Mouse (Mus musculus): ENCODE data around the gene Pym1. TPM values are rescaled to one million over a fixed set of nuclear protein-coding genes. Genes with fewer than 3 reads are reported as not detected.

The Pym1 gene
- polyA plus RNA-seq, 1 experiment from 2014 or later, result 46.3 TPM

- no peak for ATAC-seq
- Histone ChIP-seq H3K4me3 (ENCODE audit: low read length) (no peak overlapping the region), H3K36me3 (ENCODE audit: control insufficient read depth, insufficient read depth, low read length) (no peaks in the 10 kb centered on the region), H3K27ac (ENCODE audit: low read depth, low read length) (no peak overlapping the region), H3K4me1 (ENCODE audit: control insufficient read depth, insufficient read depth, low read depth, low read length) (no peaks in the 10 kb centered on the region), H3K9ac (ENCODE audit: low read depth, low read length) (no peak overlapping the region), H3K27me3 (replicated peaks; ENCODE audit: control insufficient read depth, insufficient read depth, low read length) (no peaks in the 10 kb centered on the region), H3K4me2 (ENCODE audit: low read length) (no peak overlapping the region), H3K9me3 (ENCODE audit: control insufficient read depth, low read length) (no peaks in the 10 kb centered on the region)
- 34% methylated on average over 5 of the region's 5 CpGs for WGBS
These were observed 26.0 kb downstream of the Pym1 start for GRCm38 (mm10) chr10:128773685-128774084.

GRCm38 (mm10) chr10:128778441-128778840 lies 30.8 kb downstream of the Pym1 start:
- Histone ChIP-seq H3K4me1 (ENCODE audit: control insufficient read depth, insufficient read depth, low read depth, low read length) (no peaks in the 10 kb centered on the region), H3K4me3 (ENCODE audit: low read length) (no peak overlapping the region), H3K27me3 (replicated peaks; ENCODE audit: control insufficient read depth, insufficient read depth, low read length) (no peaks in the 10 kb centered on the region), H3K9ac (ENCODE audit: low read depth, low read length) (no peak overlapping the region), H3K27ac (ENCODE audit: low read depth, low read length) (peak overlapping the region; percentile 16), H3K9me3 (ENCODE audit: control insufficient read depth, low read length) (peaks cover 2% of the 10 kb centered on the region; the same call in 1 of the 2 replicates), H3K36me3 (ENCODE audit: control insufficient read depth, insufficient read depth, low read length) (no peaks in the 10 kb centered on the region), H3K4me2 (ENCODE audit: low read length) (no peak overlapping the region)
- no peak for ATAC-seq
- 100% methylated on average over 2 of the region's 2 CpGs for WGBS

DNA sequence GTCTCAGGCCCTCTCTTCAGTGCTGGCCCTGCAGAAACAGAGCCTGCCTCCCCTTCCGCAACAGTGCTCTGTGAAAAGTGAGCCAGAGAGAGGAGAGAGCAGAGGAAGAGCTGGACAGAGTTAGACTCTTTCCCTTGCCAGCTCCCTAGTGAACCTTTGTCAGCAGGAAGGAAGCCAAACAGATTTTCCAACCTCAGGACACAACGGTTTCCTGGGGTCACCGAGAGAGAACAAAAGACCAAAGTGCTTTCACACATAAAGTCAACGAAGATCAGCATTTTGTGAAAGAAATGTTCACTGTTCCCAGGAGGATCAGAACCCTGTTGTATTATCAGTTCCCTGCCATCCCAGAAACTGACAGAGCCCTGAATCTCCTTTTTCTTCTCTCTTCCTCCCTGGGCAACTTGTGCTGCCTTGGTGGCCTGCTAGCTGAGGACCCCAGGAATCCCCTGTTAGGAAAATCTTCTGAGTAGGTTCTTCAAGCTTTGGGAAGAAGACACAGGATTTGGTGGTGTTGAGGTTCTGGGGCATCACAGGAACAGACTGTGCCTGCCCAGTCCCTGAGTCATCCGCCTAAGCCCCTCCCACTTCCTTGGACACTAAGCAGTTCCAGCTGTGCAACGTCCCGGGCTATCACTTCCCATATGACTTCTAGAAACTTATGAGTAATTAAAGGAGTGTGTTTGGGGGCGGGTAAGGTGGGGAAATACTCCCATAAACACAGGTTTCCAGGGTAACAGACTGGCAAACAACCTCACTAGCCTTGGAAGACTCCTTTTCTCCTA lies 31.5 kb downstream of the Pym1 start:
- Histone ChIP-seq H3K27me3 (replicated peaks; ENCODE audit: control insufficient read depth, insufficient read depth, low read length) (no peaks in the 10 kb centered on the region), H3K9ac (ENCODE audit: low read depth, low read length) (no peak overlapping the region), H3K36me3 (ENCODE audit: control insufficient read depth, insufficient read depth, low read length) (no peaks in the 10 kb centered on the region), H3K4me3 (ENCODE audit: low read length) (no peak overlapping the region), H3K27ac (ENCODE audit: low read depth, low read length) (peak overlapping the region; percentile 16), H3K4me2 (ENCODE audit: low read length) (no peak overlapping the region), H3K9me3 (ENCODE audit: control insufficient read depth, low read length) (peaks cover 7% of the 10 kb centered on the region; the same call in 1 of the 2 replicates), H3K4me1 (ENCODE audit: control insufficient read depth, insufficient read depth, low read depth, low read length) (no peaks in the 10 kb centered on the region)
- ATAC-seq, result no peak
- WGBS, result 37% methylated on average over 8 of the region's 8 CpGs

GRCm38 (mm10) chr10:128780200-128780599 lies 32.5 kb downstream of the Pym1 start:
- H3K36me3 ChIP-seq (ENCODE audit: control insufficient read depth, insufficient read depth, low read length), result no peaks in the 10 kb centered on the region
- H3K9me3 ChIP-seq (ENCODE audit: control insufficient read depth, low read length), result peaks cover 7% of the 10 kb centered on the region; the same call in 1 of the 2 replicates
- no peak overlapping the region for H3K9ac ChIP-seq (ENCODE audit: low read depth, low read length)
- no peak for ATAC-seq
- no peaks in the 10 kb centered on the region for H3K27me3 ChIP-seq (replicated peaks; ENCODE audit: control insufficient read depth, insufficient read depth, low read length)
- no peak overlapping the region for H3K4me2 ChIP-seq (ENCODE audit: low read length)
- no peaks in the 10 kb centered on the region for H3K4me1 ChIP-seq (ENCODE audit: control insufficient read depth, insufficient read depth, low read depth, low read length)
- 100% methylated on average over 1 of the region's 1 CpGs for WGBS
- H3K4me3 ChIP-seq (ENCODE audit: low read length), result no peak overlapping the region
- H3K27ac ChIP-seq (ENCODE audit: low read depth, low read length), result no peak overlapping the region

- Histone ChIP-seq H3K27ac (ENCODE audit: low read depth, low read length) (no peak within 1 kb of the TSS), H3K4me3 (ENCODE audit: low read length) (no peak within 1 kb of the TSS), H3K36me3 (ENCODE audit: control insufficient read depth, insufficient read depth, low read length) (no peaks in the 10 kb centered on the region), H3K9me3 (ENCODE audit: control insufficient read depth, low read length) (no peaks in the 10 kb centered on the region), H3K9ac (ENCODE audit: low read depth, low read length) (no peak within 1 kb of the TSS), H3K4me2 (ENCODE audit: low read length) (no peak within 1 kb of the TSS), H3K4me1 (ENCODE audit: control insufficient read depth, insufficient read depth, low read depth, low read length) (no peaks in the 10 kb centered on the region), H3K27me3 (replicated peaks; ENCODE audit: control insufficient read depth, insufficient read depth, low read length) (no peaks in the 10 kb centered on the region)
- no peak for ATAC-seq
- 64% methylated on average over 7 of the region's 7 CpGs for WGBS
These were observed 42.9 kb downstream of the Pym1 start, which contains the start of gene Mmp19 for GRCm38 (mm10) chr10:128790398-128791124. TSS of gene Mmp19 (plus strand) at chr10:128790910.

DNA sequence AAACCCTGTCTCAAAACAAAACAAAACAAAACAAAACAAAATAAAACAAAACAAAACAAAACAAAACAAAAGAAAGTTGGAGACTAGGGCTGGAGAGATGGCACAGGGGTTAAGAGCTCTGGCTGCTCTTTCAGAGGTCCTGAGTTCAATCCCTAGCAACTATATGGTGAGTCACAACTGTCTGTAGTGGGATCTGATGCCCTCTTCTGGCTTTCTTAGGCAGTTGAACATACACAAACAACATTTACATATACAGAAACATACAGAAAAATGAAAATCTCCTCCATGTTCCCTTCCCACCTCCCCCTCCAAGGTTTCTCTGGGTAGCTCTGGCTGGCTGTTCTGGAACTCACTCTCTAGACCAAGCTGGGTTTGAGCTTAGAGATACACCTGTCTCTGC lies 44.4 kb downstream of the Pym1 start:
- Histone ChIP-seq H3K27me3 (replicated peaks; ENCODE audit: control insufficient read depth, insufficient read depth, low read length) (no peaks in the 10 kb centered on the region), H3K9me3 (ENCODE audit: control insufficient read depth, low read length) (no peaks in the 10 kb centered on the region), H3K4me3 (ENCODE audit: low read length) (no peak overlapping the region), H3K4me2 (ENCODE audit: low read length) (no peak overlapping the region), H3K4me1 (ENCODE audit: control insufficient read depth, insufficient read depth, low read depth, low read length) (no peaks in the 10 kb centered on the region), H3K27ac (ENCODE audit: low read depth, low read length) (no peak overlapping the region), H3K36me3 (ENCODE audit: control insufficient read depth, insufficient read depth, low read length) (no peaks in the 10 kb centered on the region), H3K9ac (ENCODE audit: low read depth, low read length) (no peak overlapping the region)
- no peak for ATAC-seq

DNA sequence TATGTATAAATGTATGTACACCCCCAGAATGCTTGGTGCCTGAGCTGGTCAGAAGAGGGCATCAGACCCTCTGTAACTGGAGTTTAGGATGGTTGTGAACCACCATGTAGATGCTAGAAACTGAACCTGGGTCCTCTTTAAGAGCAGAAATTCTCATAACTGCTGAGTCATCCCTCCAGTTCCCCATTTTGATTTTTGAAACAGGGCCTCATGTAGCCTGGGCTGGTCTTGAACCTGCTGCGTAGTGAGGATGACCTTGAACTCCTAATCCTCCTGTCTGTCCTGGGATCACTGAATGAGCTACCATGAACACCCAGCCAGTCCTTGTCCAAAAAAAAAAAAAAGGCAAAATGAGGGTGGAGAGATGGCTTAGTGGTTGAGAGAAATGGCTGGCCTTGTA lies 45.6 kb downstream of the Pym1 start:
- Histone ChIP-seq H3K4me3 (ENCODE audit: low read length) (no peak overlapping the region), H3K27me3 (replicated peaks; ENCODE audit: control insufficient read depth, insufficient read depth, low read length) (no peaks in the 10 kb centered on the region), H3K27ac (ENCODE audit: low read depth, low read length) (no peak overlapping the region), H3K4me2 (ENCODE audit: low read length) (no peak overlapping the region), H3K4me1 (ENCODE audit: control insufficient read depth, insufficient read depth, low read depth, low read length) (no peaks in the 10 kb centered on the region), H3K9ac (ENCODE audit: low read depth, low read length) (no peak overlapping the region), H3K36me3 (ENCODE audit: control insufficient read depth, insufficient read depth, low read length) (no peaks in the 10 kb centered on the region), H3K9me3 (ENCODE audit: control insufficient read depth, low read length) (no peaks in the 10 kb centered on the region)
- no peak for ATAC-seq
- WGBS, result 100% methylated on average over 1 of the region's 1 CpGs

- Histone ChIP-seq H3K27me3 (replicated peaks; ENCODE audit: control insufficient read depth, insufficient read depth, low read length) (no peaks in the 10 kb centered on the region), H3K9me3 (ENCODE audit: control insufficient read depth, low read length) (no peaks in the 10 kb centered on the region), H3K4me2 (ENCODE audit: low read length) (no peak overlapping the region), H3K9ac (ENCODE audit: low read depth, low read length) (no peak overlapping the region), H3K27ac (ENCODE audit: low read depth, low read length) (no peak overlapping the region), H3K4me3 (ENCODE audit: low read length) (no peak overlapping the region), H3K36me3 (ENCODE audit: control insufficient read depth, insufficient read depth, low read length) (no peaks in the 10 kb centered on the region), H3K4me1 (ENCODE audit: control insufficient read depth, insufficient read depth, low read depth, low read length) (no peaks in the 10 kb centered on the region)
- ATAC-seq, result no peak
- WGBS, result 94% methylated on average over 5 of the region's 5 CpGs
These were observed 46.7 kb downstream of the Pym1 start for GRCm38 (mm10) chr10:128794391-128794790.

DNA sequence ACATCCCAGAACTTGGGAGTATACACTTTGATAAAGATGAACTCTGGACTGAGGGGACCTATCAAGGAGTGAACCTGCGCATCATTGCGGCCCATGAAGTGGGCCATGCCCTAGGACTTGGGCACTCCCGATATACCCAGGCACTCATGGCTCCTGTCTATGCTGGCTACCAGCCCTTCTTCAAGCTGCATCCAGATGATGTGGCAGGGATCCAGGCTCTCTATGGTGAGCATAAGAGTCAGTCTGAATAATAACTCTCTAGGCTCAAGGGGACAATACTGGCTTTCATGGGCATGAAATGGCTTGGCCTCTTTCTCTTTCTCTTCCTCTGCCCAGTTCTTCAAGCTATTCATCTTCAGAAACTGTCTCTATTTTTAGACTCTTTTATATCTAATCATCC lies 47.9 kb downstream of the Pym1 start:
- H3K9me3 ChIP-seq (ENCODE audit: control insufficient read depth, low read length), result no peaks in the 10 kb centered on the region
- H3K4me2 ChIP-seq (ENCODE audit: low read length), result no peak overlapping the region
- H3K4me1 ChIP-seq (ENCODE audit: control insufficient read depth, insufficient read depth, low read depth, low read length), result no peaks in the 10 kb centered on the region
- 89% methylated on average over 3 of the region's 3 CpGs for WGBS
- H3K9ac ChIP-seq (ENCODE audit: low read depth, low read length), result no peak overlapping the region
- H3K36me3 ChIP-seq (ENCODE audit: control insufficient read depth, insufficient read depth, low read length), result peaks cover 6% of the 10 kb centered on the region; the same call in 1 of the 2 replicates
- H3K27me3 ChIP-seq (replicated peaks; ENCODE audit: control insufficient read depth, insufficient read depth, low read length), result no peaks in the 10 kb centered on the region
- H3K4me3 ChIP-seq (ENCODE audit: low read length), result no peak overlapping the region
- H3K27ac ChIP-seq (ENCODE audit: low read depth, low read length), result no peak overlapping the region
- no peak for ATAC-seq

Data from hindbrain, embryonic 16.5 days (tissue).